Mouse (Mus musculus) embryonic fibroblast, embryonic 13.5 days (primary cell): ENCODE measurements at regions not wholly inside any gene's neighbourhood (a gene's known extent, or its start where the extent isn't known, plus 50 kb on each side); places are given as distances from the start of the nearest gene placed in this dataset.

ENCODE experiments used
- H3K27ac ChIP-seq: 2 replicates; pipeline ENCODE4 v1.5.1; 2012; ENCODE audit warnings: low read length, control low read depth, inconsistent platforms; ENCODE audit not compliant: insufficient read depth
- H3K4me1 ChIP-seq: 2 replicates; pipeline ENCODE4 v1.6.1; 2011; ENCODE audit warnings: low read length; ENCODE audit not compliant: control insufficient read depth, insufficient read depth
- H3K4me3 ChIP-seq: 2 replicates; pipeline ENCODE4 v1.5.1; 2011; ENCODE audit warnings: mild to moderate bottlenecking, control low read depth, low read length; ENCODE audit not compliant: insufficient read depth
- CTCF ChIP-seq: IDR thresholded peaks from 2 replicates; pipeline ENCODE4 v1.5.1; 2011; ENCODE audit warnings: mild to moderate bottlenecking, control low read depth, low read length, moderate library complexity, borderline replicate concordance; ENCODE audit not compliant: insufficient read depth
- POLR2A ChIP-seq: IDR thresholded peaks from 2 replicates; pipeline ENCODE4 v1.6.1; 2011; ENCODE audit warnings: low read depth, mild to moderate bottlenecking, control low read depth, low read length, moderate library complexity

DNA sequence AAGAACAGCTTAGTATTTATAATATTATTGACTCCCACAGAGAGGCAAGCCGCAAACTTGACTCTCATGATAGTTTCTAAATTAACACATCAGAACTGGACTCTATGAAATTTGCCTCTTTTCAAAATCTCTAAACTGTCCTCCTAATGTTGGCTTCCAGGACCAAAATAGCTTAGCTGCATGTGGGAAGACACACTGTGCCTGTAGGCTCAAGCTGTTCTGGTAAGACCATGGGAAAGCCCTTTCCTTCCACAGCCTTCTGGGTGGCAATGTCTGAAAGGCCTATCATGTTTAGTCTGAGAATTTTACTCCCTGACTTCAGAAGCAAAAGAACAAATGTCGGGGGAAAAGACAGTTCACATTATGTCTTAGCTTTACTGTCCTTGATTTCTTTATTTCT is 203.1 kb upstream of the Slc8a1 start:
- H3K27ac ChIP-seq, result no peak overlapping the region
- TF ChIP-seq CTCF (no peak), POLR2A (no peak)
- H3K4me3 ChIP-seq, result no peak overlapping the region
- H3K4me1 ChIP-seq, result no peaks in the 10 kb centered on the region

DNA sequence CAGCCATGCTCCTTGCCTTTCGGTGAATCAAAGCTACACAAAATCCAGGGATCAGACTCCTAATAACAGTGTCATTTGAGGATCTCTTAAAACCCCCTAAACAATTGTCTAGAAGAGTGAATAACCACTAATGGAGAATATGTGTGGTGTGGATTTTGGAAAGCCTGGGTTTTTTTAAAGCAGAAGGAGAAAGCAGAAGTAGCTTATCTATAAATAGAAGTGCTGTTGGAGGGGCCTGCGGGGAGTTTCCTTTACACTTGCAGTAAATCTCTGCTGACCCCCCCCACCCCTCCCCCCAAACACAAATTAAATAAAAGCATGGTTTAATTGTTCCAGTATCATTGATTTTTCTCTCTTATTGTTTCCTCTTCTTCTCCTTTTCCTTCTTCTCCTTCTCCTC is 192.6 kb upstream of the Slc8a1 start:
- no peak for TF ChIP-seq CTCF
- no peak for TF ChIP-seq POLR2A
- H3K4me3 ChIP-seq, result no peak overlapping the region
- no peaks in the 10 kb centered on the region for H3K4me1 ChIP-seq
- no peak overlapping the region for H3K27ac ChIP-seq

DNA sequence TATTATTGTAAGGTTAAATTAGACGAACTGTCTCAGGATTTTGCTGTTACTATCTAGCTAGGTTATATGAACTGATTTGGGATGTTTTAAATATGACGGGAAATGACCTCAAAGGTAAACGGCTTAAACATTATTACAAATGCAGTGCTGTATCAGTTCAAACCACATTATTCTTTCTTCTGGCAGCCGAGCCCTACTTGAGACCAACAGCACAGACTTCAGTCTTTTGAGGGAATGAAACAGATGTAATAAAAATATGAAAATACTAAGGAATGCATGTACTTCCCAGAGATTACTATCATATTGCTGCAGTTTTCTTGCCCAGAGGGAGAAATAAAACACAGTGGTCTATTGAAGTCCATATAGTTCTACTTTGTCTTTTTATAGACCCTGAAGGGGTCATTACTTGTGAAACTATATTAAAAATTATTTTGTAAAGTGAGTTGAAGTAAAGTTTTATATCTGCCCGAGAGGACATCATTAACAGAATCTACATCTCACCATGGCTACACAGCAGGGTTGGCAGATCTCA is 168.4 kb upstream of the Slc8a1 start:
- no peak for TF ChIP-seq POLR2A
- no peak for TF ChIP-seq CTCF
- no peaks in the 10 kb centered on the region for H3K4me1 ChIP-seq
- no peak overlapping the region for H3K4me3 ChIP-seq
- no peak overlapping the region for H3K27ac ChIP-seq

DNA sequence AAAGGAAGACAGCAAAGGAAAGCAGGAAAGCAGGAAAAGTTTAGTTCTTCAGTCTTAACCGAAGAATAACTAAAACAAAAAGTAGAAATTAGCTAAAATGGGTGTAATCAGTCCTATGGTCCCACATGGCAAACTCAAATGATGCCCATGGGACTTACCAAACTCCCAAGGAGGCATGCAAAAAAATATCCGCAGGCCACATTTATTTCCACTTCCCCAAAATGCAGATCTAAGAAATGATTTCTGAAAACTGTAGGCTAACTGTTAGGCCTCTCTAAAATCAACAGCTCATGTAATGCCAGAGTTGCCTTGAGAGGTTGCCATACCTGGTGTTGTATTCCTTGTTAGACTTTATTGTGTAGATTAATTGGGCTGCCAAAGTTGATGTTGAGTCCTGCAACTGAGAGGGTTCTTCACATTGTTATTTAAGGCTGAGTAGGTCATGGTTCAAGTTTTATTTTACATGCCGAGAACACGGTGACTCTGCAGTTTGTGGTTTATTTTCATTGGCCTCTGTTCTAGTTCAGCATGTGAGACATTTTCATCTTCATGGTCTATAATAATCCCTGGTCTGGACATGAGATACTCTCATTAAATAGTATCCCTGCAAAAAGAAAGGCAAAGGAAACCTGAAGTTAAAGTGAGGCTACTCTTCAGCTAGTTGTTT is 164.0 kb upstream of the Slc8a1 start:
- no peaks in the 10 kb centered on the region for H3K4me1 ChIP-seq
- no peak overlapping the region for H3K4me3 ChIP-seq
- peak overlapping the region; percentile 47; the same call in 1 of the 2 replicates for H3K27ac ChIP-seq
- TF ChIP-seq CTCF, result no peak

DNA sequence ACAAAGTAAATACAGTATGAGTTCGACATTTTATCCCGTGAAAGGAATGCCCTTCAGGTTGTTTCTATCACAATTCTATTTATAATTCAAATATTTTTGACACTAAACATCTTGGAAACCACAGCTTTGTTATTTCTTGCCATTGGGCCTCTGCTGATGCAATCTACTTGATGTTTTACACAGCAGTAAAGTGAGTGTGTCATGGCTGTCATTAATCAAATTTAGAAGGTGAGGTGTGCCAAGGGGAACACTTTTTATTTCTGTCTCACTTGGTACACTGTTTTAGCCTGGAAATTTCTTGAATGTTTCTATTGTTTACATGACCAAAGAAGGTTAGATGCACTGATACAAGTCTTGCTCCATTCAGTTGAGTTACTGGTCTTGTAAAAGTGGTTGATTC is 160.8 kb upstream of the Slc8a1 start:
- peak overlapping the region; percentile 47 for H3K27ac ChIP-seq
- no peak for TF ChIP-seq POLR2A
- TF ChIP-seq CTCF, result no peak
- H3K4me1 ChIP-seq, result no peaks in the 10 kb centered on the region

DNA sequence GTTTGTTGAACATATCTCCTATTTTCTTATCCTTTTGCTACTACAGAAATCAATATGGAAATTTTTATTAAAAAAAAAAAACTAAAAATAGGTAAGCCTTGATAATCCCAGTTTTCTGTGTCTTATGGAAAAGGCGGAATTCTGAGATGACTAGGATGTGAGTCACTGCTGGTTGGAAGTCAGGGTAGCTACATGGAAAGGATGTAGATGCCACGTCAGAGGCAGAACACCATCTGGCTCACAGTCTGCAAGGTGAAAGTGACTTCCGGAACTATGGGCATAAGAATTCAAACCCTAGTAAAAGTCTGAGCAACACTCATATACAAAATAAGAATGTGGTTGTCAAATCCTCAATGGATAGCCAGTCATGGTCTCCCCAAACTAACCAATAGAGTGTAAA is 140.0 kb upstream of the Slc8a1 start:
- TF ChIP-seq CTCF, result no peak
- TF ChIP-seq POLR2A, result no peak
- Histone ChIP-seq H3K4me3 (no peak overlapping the region), H3K27ac (no peak overlapping the region), H3K4me1 (no peaks in the 10 kb centered on the region)

More for the DNA sequence above, 160.8 kb upstream of the Slc8a1 start:
- H3K4me3 ChIP-seq, result no peak overlapping the region

DNA sequence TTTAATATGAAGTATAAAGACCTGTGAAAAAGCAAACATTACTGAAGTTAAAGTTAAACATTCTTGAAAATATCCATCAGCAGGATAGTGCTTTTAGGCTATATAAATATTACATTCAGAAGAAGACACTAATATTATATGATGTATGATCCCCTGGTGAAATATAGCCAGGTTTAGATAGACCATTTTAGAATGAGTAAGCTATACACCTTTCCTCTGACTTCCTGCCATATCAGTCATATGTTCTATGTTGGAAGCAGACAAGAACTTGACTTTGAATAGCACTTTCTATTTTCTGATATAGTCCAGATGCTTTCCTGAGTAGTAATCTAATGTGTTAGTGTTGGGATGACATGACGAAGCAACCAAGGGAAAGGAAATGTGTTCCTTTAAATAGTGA is 128.5 kb upstream of the Slc8a1 start:
- TF ChIP-seq POLR2A (no peak), CTCF (no peak)
- no peaks in the 10 kb centered on the region for H3K4me1 ChIP-seq
- H3K4me3 ChIP-seq, result no peak overlapping the region
- no peak overlapping the region for H3K27ac ChIP-seq

DNA sequence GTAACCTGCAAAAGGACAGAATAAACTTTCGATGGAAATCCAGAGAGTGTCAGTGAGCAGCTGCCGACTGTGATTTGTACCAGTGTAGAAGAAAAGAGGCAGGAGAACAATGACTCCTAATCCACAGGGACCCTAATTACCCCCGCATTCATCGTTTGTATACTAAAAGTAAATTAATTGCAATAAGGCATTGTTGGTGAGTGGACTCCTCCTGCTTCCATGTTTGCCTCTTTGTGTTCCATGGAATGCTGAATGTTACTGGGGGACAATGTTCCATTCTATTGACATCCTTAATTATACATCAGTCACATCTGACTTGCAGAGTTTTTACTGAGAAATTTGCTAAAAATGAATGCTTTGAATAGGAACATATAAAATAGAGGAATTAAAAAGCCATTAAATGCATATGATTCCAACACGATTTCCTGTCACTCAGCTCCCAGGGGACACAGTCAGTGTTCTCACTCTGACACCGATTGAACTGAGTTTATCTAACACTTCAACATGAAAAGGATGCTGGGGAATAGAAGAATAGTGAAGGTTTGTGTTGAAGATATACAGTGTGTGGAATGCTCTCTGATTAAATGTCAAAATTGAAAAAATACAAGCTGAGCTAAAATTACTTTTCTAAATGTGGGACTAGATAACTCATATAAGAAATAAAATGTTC is 111.3 kb upstream of the Slc8a1 start:
- Histone ChIP-seq H3K4me1 (no peaks in the 10 kb centered on the region), H3K27ac (no peak overlapping the region), H3K4me3 (no peak overlapping the region)
- TF ChIP-seq POLR2A (no peak), CTCF (no peak)

DNA sequence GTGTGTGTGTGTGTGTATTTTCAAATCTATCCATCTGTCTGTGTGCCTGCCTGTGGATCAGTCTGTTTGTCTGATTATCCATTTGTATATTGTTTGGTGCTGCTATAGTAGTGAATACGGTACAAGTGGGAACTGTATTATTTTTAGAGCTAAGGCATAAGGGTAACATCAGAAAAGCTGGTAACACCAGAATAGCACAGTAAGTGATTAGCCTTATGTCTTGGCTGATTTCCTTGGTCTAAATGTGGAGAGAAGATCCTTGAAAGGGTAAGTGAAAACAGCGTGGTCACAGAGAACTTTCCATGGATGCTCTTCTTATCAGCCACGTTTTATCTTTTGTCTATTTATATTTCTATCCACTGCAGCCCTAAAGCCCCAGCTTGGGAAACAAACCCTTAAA is 105.6 kb upstream of the Slc8a1 start:
- TF ChIP-seq POLR2A (no peak), CTCF (no peak)
- Histone ChIP-seq H3K4me1 (no peaks in the 10 kb centered on the region), H3K27ac (no peak overlapping the region), H3K4me3 (no peak overlapping the region)

DNA sequence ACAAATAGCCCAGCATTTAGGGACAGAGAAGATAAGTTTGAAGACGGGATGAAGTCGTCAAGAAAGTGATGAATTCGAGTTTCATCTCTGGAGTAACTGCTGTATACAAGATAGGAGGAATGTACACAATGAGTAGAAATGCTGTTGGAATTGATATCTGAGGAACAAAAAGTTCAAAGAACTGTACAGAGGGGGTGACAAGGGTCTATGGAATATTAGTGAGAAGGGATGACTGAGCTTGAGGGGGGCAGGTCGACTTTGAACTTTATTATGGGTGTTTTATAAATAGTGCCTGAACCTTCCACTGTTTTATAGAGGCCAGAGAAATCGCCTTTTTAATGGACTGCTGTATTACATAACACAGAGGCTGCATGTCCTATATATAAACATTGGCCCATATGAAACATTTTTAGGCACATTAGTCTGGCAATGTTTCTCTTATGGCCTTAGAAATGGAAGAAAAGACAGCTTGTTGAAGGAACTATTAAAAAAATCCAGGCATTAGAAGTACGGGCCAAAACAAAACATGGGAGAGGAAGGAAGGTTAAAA is 59.7 kb upstream of the Slc8a1 start:
- Histone ChIP-seq H3K4me3 (no peak overlapping the region), H3K27ac (no peak overlapping the region), H3K4me1 (no peaks in the 10 kb centered on the region)
- TF ChIP-seq POLR2A (no peak), CTCF (no peak)
